Mouse (Mus musculus): Measurements from ENCODE around the gene Unc5cl.
"Not testable (repeated sequence)": the region's sequence is repeated elsewhere in the genome, so short reads cannot be mapped to it uniquely, and the experiment has no call there.

Unc5cl gene

DNA sequence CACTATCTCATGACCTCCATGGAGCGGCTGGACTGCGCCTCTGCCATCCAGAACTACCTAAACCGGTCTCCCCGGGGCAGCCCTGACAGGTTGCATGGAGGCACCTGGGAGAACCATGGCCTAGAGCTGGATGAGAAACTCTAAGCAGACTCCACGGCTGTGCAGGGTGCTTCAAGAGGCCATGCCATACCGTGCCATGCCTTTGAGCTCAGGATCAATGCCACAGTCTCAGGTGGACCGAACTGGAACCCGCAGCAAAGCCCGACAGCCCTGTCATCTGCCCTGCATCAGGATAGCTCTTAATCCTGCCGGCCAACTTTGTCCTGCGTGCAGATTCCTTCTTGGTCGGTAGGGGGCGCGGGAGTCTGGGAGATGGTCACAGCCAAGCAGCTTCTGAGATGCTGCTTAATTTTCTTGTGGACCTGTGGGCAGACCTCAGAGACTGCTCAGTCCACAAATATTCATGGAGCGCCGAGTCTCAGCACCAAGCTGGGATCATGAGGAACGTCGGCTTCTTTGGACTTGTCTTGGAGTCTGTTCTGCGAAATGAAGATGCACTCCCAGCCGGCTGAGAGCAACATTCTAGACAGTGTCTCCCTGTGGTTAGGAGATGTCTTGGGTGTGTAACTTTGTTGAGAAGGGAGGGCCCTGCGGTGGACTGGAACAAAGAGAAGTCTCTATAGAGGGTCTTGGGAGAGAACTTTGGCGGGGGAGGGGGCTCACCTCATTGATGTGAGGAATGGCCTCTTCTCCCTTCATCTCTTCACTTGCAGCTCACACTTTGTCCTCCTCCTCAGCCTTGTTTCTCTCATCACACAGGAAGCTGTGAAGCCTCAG, 12.9 kb downstream of the Unc5cl start:
- DNase-seq (ENCODE audit: low spot score in 2 of 2) = peak; percentile 55 to 86

DNA sequence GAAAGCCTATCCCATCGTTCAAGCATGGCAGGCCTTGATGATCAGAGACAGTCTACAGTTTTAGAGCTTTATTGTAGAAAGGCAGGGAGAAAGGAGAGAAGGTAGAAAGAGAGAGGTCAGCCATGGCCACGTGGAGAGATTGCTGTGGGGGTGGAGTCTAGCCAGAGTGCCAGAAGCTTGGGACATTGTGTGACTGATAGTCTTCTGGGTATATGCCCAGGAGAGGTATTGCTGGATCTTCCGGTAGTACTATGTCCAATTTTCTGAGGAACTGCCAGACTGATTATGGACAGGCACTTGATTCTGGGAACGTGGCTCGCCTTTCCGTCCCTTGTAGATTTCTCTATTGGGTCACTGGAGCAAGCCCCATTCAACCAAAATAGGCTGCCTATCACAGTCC, 19.6 kb downstream of the Unc5cl start:
- not testable (repeated sequence) for DNase-seq (ENCODE audit: low spot score in 2 of 2)

GRCm38 (mm10) chr17:48475444-48475843, 20.7 kb downstream of the Unc5cl start:
- DNase-seq (ENCODE audit: low spot score in 2 of 2) = no peak

GRCm38 (mm10) chr17:48479952-48480351, 25.3 kb downstream of the Unc5cl start:
- no peak for DNase-seq (ENCODE audit: low spot score in 2 of 2)

GRCm38 (mm10) chr17:48483764-48484163, 29.1 kb downstream of the Unc5cl start:
- DNase-seq (ENCODE audit: low spot score in 2 of 2) = no peak

DNA sequence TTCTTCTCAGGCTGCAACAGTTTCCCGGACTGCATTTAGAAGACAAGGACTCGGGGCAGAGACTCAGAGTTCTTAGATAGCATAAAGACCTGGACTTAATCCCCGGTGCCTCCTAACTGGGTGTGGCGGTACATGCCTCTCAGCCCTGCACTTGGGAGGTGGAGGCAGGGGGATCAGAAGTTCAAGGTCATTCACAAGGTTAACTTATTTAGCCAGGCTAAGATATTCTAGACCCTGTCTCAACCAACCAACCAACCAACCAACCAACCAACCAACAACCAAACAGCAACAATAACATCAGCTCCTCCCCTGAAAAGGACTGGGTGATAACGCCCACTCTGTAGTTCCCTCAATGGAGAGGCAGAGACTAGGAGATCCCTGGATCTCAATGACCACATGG, 29.5 kb downstream of the Unc5cl start:
- no peak for DNase-seq (ENCODE audit: low spot score in 2 of 2)

DNA sequence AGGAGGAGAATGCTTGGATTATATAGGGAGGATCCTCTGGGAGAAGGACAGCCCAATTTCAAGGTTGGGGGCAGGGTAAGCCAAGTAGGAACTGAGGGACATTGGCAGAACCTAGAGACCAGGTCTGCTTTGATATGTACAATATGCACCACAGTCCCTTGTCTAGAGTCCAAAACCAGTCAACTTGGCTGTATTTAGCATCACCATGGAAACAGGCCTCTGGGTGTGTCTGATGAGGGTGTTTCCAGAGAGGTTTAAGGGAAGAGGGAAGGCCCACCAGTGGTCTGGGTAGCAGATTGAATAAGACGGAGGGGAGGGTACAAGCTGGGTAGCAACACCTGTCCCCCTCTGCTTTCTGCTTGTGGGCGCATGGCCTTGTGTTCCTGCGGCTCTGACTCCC, 34.8 kb downstream of the Unc5cl start:
- no peak for DNase-seq (ENCODE audit: low spot score in 2 of 2)

DNA sequence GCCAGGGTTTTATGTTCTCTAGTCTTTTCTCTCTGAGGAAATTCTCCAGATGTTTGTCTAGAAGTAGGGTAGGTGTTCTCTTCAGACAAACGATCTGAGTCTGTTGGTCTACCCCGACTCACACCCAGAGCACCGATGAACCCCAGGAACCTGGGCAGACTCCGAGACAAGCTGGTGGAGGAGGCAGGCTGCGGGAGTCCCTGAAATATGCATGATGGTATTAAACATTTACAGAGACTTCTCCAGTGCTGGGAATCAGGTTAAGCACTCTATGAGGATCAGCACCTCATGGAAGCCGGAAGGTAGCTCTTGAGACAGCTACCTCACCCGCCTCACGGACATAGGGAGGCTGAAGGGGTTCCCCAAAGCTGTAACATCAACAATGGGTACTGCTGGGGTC, 37.9 kb downstream of the Unc5cl start:
- DNase-seq (ENCODE audit: low spot score in 2 of 2) = no peak

GRCm38 (mm10) chr17:48493582-48493981, 38.9 kb downstream of the Unc5cl start:
- no peak for DNase-seq (ENCODE audit: low spot score in 2 of 2)

- no peak for DNase-seq (ENCODE audit: low spot score in 2 of 2)
These were observed 39.3 kb downstream of the Unc5cl start for GRCm38 (mm10) chr17:48493986-48494385.

- no peak for DNase-seq (ENCODE audit: low spot score in 2 of 2)
These were observed 43.3 kb downstream of the Unc5cl start for GRCm38 (mm10) chr17:48497986-48498385.

GRCm38 (mm10) chr17:48500846-48501445, 46.2 kb downstream of the Unc5cl start:
- DNase-seq (ENCODE audit: low spot score in 2 of 2) = no peak

GRCm38 (mm10) chr17:48505006-48505405, 50.3 kb downstream of the Unc5cl start:
- DNase-seq (ENCODE audit: low spot score in 2 of 2) = no peak

GRCm38 (mm10) chr17:48506986-48507385, 52.3 kb downstream of the Unc5cl start:
- no peak for DNase-seq (ENCODE audit: low spot score in 2 of 2)

DNA sequence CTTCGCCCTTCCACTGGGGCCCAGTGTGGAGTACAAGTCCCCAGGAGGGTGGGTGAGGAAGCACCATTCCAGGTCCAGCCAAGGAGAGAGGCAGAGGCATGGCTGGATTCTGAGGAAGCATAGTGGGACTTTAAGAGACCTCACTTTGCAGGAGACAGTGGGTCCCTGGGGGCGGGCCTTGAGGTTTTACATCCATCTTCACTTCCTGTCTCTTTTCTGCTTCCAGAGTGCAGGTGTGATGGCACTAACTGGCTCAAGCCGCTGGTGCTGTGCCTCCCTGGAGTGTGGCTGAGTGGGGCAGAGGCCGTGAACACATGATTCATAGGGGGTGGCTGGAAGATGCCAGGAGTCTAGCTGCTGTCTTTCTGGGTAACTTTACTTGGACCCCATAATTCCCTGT, 54.9 kb downstream of the Unc5cl start:
- DNase-seq (ENCODE audit: low spot score in 2 of 2) = no peak

DNA sequence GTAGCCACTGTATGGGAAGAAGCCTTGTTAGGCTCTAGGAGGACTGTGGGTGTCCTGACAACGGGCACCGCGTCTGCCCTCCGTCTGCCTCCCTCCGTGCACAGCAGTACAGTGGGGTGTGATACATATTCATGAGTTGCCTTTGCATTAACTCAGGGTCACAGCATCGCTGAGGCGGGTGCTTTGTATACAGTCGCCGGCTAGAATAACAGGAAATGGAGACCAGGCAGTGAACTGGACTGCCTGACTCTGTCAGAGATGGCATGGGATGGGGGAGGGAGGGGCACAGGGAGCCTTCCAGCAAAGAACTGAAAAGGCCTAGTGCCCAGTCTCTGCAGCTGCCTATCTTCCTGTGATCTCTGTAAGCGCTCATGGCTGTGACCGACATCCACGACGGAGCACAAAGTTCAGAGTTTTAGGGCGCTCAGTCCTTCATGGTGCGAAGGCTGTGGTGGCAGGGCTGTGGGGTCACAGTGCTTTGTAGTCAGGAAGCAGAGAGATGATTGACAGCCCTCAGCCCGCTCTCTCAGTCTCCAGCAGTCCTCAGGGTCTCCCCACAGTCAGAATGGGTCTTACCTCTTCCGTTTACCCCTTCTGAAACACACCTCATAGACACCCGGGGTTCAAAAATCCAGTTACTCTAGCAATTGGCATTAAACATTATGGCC, 58.0 kb downstream of the Unc5cl start:
- no peak for DNase-seq (ENCODE audit: low spot score in 2 of 2)

- DNase-seq (ENCODE audit: low spot score in 2 of 2) = no peak
These were observed 59.9 kb downstream of the Unc5cl start for GRCm38 (mm10) chr17:48514613-48515012.

DNA sequence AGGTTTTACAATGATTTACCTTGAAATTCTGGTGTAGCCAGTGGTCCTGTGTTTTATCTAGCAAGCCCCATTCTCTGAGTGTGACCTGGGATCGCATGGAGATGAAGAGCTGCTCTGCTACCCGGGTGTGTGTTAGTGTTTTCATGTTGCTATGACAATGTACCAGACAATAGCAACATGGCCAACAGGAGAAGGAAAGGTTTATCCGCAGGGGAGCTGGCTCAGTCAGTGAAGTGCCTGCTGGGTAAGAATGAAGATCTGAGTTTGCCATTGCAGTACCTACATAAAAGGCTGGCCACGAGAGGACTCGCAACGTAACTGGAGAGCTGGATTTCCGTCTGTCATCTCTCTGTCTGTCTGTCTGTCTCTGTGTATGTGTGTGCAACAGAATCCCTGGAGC, 64.3 kb downstream of the Unc5cl start:
- DNase-seq (ENCODE audit: low spot score in 2 of 2) = no peak

- DNase-seq (ENCODE audit: low spot score in 2 of 2) = no peak
These were observed 65.7 kb downstream of the Unc5cl start for GRCm38 (mm10) chr17:48520352-48520751.

GRCm38 (mm10) chr17:48523056-48523455, 68.4 kb downstream of the Unc5cl start:
- DNase-seq (ENCODE audit: low spot score in 2 of 2) = no peak

DNA sequence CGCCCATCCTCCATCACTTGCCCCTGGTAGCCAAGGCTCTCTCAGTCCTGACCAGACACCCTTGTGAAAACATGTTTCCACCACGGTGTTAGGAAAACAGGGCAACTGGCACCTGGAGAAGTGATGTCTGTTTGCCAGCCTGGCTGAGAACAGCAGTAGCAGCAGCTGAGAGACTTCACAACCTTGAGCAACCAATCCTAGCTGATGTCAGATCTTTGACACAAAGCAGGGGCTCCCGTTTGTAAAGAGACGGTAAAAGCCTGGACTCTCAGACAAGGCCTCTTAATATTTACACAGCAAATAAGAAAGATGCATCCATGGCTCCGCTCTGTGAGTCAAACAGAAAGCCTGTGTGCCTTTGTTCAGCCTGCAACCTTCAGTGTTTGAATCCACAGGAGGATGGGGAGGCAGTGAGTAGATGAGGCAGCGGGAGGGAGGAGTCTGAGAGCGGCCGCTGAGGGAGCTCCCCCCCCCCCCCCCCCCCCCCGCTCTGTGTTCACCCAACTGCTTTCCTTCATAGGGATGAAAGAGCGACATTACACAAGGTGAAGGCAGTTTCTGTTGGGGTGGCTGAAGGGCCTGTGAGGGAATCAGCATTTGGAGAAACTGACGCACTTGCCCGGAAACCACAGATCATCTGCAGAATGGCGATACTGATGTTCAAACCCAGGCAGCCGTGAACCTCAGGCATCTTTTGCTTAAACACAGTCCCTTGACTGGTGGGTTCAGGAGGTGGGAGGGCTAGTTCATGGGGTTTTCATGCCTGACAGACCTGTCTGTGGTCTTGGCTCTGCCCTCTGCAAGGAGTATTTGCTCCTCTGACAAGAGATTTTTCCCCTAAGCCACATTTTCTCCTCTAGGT, 79.4 kb downstream of the Unc5cl start:
- no peak for DNase-seq (ENCODE audit: low spot score in 2 of 2)

GRCm38 (mm10) chr17:48538328-48538727, 83.6 kb downstream of the Unc5cl start:
- no peak for DNase-seq (ENCODE audit: low spot score in 2 of 2)
